Mouse (Mus musculus) layer of hippocampus, adult 6 months (tissue): ENCODE results near the gene Fcna. TPM values are rescaled to one million over a fixed set of nuclear protein-coding genes. Genes with fewer than 3 reads are reported as not detected.

Experiments used
- long read RNA-seq, 2 experiments: library from polyadenylated mRNA; unstranded; transcript quantifications; one replicate each; pipeline ENCODE4 v2.0.0; 2019 to 2020
- polyA plus RNA-seq: library from polyadenylated mRNA; unstranded; fragments of <200 nt; fragmentation: Nextera tagmentation; gene quantifications from 2 replicates; pipeline ENCODE4 v1.2.3, GENCODE M21; 2021

The Fcna gene
- polyA plus RNA-seq: 0.33 and 0.40 TPM in 2 replicates
- long read RNA-seq, experiment 1: 0 reads
- long read RNA-seq, experiment 2, partial matches to known transcripts: 0 of 1 reads
- long read RNA-seq, experiment 2, other reads (novel, unspliced or antisense): 0 of 1 reads

DNA sequence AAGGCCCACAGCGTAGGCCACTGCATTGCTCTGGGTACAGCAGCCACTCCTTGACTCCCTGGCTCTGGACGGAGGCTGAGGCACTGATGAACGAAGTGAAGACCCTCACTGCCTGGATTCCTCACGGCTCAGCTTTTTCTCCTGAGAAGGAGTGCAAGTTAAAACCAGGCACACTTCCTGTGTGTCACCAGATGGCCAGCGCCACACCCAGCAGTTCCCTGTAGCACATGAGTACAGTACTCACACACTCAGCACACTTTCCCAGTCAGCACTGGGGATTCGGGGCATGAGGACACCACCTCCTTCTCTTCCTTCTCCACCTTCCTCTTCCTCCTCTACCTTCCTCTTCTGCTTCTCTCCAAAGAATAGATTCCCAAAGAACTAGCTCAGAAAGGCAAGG, at the start of gene Fcna:
TSS of gene Fcna (minus strand) at position 220 of the 400 bp plus-strand sequence.

DNA sequence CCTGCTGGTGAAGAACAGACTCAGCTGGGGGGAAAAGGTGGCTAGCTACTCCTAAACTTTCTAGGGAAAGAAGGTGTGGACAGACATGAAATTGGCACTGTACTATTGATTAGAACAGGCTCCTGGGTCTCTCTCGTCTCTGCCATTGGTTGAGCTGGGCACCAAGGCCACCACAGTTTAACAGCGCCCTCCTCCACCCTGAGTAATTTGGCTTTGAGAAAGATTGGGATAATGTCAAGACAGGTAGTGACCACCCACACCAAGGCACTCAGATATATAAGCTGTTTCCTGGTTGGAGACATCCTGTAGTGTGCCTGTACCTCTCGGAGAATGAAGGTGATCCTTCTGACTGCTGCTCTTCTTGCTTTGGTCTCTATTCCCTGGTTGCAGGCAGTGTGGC, 48.7 kb upstream of the Fcna start, which contains the start of gene Lcn6:
TSS of gene Lcn6 (plus strand) at position 301 of the 400 bp plus-strand sequence.

DNA sequence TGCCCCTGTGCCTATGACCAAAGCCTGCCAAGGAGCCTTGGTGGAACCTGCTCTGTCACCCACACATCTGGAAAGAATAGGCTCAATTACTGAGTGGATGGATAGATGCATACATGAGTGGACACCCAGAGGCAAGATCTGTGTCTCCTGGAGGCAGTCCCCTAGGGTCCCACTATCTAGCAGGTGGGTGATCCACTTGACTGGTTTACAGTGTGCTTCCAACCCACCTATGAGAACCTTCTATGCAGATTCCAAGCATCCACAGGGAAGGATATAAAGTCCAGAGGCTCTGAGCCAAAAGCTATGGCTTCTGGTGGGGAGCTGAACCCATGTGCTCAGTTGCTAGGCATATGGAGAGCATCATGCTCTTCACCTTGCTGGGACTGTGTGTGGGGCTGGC, 29.8 kb upstream of the Fcna start, which contains the start of gene Lcn5:
TSS of gene Lcn5 (plus strand) at position 301 of the 400 bp plus-strand sequence.

DNA sequence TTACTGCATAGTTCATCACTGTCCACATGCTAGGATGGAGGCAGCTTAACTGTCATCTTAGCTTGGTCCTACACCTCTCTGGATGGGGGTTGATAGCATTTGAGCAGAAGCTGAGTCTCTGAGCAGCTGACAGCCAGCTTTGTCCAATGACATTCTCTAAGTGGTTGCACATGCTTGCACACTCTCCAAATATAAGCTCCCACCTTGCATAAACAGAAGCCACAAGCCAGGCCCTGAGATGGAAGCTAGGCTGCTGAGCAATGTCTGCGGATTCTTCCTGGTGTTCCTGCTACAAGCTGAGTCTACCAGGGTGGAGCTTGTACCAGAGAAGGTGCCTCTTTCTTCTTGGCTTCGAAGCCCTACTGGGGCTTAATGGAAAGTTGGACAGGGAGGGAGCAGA, 25.1 kb upstream of the Fcna start, which contains the start of gene Lcn8:
TSS of gene Lcn8 (plus strand) at position 219 of the 400 bp plus-strand sequence.

DNA sequence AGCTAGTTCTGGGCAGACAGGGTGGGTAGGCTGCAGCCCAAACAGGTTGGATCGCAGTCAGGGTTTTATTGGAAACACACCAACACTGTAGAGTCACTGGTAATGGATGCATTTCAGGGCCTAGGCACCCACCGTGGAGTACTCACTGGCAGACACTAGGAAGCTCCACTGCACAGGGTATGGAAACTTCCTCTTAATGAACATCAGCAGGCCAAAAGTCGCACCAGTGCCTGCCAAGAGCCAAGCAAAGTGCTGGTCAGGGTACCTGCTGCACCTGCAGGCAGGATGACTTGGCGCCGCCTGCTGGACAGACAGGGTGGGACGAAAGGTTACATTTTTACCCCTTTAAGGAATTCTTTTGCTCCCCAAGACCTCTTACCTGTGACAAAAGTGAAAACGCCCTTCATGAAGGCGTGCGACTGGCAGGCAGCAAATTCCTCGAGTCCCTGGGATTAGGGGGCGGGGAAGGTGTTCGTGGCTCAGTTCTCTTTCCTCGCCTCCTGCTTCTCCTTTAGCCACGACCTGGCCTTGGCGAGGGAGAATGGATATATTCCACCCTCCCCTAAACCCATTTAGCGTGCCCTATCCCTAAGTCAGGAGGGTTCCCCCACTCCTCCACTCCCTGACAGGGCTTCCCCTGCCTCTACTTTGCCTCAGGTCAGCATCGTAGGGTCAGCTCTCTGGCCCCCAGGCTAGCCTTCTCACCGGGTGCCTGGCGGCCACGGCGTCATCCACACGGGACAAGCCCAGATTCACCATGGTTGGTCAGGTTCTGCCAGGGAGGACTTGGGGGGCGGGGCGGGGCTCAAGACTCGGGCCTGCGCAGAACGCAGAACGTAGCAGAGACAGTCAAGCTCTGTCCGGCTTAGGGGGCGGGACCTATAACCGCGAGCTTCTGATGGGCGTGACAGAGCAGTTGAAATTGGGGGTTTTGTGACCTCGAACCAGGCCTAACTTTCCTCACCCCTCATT, 6.3 kb downstream of the Fcna start, which contains the start of gene Tmem141:
TSS of gene Tmem141 (minus strand) at position 777 of the 972 bp plus-strand sequence.

DNA sequence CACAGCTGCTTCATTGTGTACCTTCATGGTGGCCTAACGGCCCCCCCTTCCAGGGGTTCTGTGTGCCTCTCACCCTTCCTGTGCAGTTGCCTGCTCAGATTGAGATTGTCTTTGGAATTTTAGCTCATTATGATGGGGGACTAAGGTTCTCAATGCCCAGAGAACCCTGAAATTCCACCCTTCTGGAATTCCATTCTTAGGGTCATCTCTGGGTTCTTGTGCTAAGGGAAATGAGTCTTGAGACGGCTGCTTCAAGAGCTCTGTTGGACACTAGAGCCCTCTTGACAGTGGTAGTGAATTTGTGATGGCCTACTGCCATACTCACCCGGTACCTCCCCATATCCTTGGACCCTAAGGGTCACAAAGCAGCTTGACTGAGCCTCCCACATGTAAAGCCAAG, 10.3 kb downstream of the Fcna start, which contains the start of gene Ccdc183:
TSS of gene Ccdc183 (minus strand) at position 101 of the 400 bp plus-strand sequence.

DNA sequence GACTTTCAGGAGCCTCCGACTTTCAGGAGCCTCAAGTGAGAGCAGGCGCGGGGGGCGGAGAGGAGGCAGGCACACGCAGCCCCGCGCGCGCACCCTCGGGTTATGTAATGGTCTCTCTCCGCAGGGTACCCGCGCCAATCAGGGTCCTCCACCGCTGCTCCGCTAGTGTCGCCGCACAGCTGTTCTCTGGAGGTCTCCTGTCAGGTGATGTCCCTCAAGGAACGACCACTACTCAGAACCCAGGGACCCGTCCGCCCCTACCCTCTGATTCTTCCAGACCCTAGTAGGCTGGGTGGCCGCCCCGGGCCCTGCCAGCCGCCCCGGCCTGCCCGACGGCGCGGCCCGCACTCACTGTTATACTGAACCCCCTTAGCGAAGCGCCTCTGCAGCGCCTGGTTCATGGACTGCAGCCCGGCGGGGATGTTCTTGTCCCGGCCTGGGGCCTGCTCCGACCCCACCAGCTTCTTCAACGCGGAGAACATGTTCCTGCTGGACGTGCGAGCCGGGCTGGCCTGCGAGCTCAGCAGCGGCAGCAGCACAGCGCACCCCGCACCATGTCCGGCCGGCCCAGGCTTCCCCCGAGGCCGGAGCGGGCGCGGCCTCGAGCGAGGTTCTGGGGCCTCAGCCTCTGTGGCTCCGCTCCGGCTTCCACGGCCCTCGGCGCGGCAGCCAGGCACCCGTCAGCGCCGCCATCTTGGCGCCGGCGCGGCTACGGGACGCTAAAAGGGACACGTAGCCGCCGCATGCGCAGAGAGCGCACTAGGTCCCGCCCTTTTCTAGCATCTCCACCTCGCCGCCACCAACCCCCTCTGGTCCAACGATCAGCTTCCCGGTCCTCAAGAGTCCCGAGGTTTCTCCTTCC, 19.8 kb downstream of the Fcna start, which contains the start of gene Rabl6:
TSS of gene Rabl6 (minus strand) at position 761 of the 862 bp plus-strand sequence.

DNA sequence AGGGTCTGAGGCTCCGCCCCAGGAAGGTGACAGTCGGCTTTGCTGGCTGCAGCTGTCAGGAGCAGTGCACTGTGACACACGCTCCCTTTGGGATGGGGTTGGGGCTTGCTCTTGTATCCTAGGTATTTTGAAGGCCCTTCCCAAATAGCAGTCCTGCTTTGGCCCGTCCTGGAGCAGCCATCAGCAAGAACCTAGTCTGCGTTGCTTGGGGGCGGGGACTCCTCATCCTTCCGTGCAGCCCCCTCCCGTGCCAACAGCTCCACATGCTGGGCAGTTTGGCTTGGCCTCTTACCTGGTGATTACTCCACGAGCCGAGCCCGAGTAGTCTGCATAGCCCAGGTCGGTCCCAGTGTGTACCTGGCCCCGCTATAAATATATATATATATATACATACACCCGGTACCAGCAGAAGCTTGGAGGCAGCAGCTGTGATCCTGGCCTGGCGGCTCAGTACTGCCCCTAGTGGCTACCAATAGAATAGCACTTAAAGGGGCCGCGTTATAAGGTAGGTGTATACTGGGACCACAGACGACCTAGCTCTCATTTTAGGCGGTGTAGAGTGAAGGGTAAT, 46.5 kb downstream of the Fcna start, which contains the start of gene Ajm1:
TSS of gene Ajm1 (minus strand) at position 464 of the 571 bp plus-strand sequence.

Other genes starting within 250 kb of the Fcna start
- 21.4 and 46.8 TPM in 2 replicates for gene Entpd2, start 232.2 kb downstream of the Fcna start, polyA plus RNA-seq
- gene Npdc1, start 228.7 kb downstream of the Fcna start, polyA plus RNA-seq: 292 and 359 TPM in 2 replicates
- 0.06 and 0.20 TPM in 2 replicates for gene Fut7, start 204.8 kb downstream of the Fcna start, polyA plus RNA-seq
- 33.0 and 34.1 TPM in 2 replicates for gene Abca2, start 199.3 kb downstream of the Fcna start, polyA plus RNA-seq
- gene Clic3, start 171.2 kb downstream of the Fcna start, polyA plus RNA-seq: 0.70 and 9.1 TPM in 2 replicates
- 111 and 116 TPM in 2 replicates for gene Paxx, start 166.9 kb downstream of the Fcna start, polyA plus RNA-seq
- gene Ptgds, start 158.0 kb downstream of the Fcna start, polyA plus RNA-seq: 2,394 and 5,724 TPM in 2 replicates
- gene Lcn12, start 134.1 kb downstream of the Fcna start, polyA plus RNA-seq: not detected in 2 replicates
- gene Fbxw5, start 127.3 kb downstream of the Fcna start, polyA plus RNA-seq: 124 and 134 TPM in 2 replicates
- gene C8g, start 126.3 kb downstream of the Fcna start, polyA plus RNA-seq: 1.8 and 2.0 TPM in 2 replicates
- 9.9 and 10.3 TPM in 2 replicates for gene Traf2, start 81.1 kb downstream of the Fcna start, polyA plus RNA-seq
- gene Edf1, start 70.2 kb downstream of the Fcna start, polyA plus RNA-seq: 801 and 843 TPM in 2 replicates
- gene Mamdc4, start 53.2 kb downstream of the Fcna start, polyA plus RNA-seq: 25.8 and 27.1 TPM in 2 replicates
- gene Phpt1, start 52.8 kb downstream of the Fcna start, polyA plus RNA-seq: 151 and 165 TPM in 2 replicates
- gene Ajm1, start 46.3 kb downstream of the Fcna start, polyA plus RNA-seq: 13.5 and 18.7 TPM in 2 replicates
- gene Rabl6, start 19.5 kb downstream of the Fcna start, polyA plus RNA-seq: 58.2 and 69.1 TPM in 2 replicates
- 0.83 and 1.1 TPM in 2 replicates for gene Ccdc183, start 10.4 kb downstream of the Fcna start, polyA plus RNA-seq
- 44.7 and 48.2 TPM in 2 replicates for gene Tmem141, start 6.0 kb downstream of the Fcna start, polyA plus RNA-seq
- not detected in 2 replicates for gene Lcn8, start 25.1 kb upstream of the Fcna start, polyA plus RNA-seq
- gene Lcn5, start 29.9 kb upstream of the Fcna start, polyA plus RNA-seq: not detected in 2 replicates
- gene Lcn6, start 48.8 kb upstream of the Fcna start, polyA plus RNA-seq: not detected in 2 replicates
- not detected in 2 replicates for gene Lcn10, start 54.7 kb upstream of the Fcna start, polyA plus RNA-seq
- not detected in 2 replicates for gene Obp2a, start 72.0 kb upstream of the Fcna start, polyA plus RNA-seq
- gene Bmyc, start 78.7 kb upstream of the Fcna start, polyA plus RNA-seq: 212 and 245 TPM in 2 replicates
- not detected in 2 replicates for gene Obp2b, start 109.0 kb upstream of the Fcna start, polyA plus RNA-seq
- gene Lcn3, start 137.5 kb upstream of the Fcna start, polyA plus RNA-seq: not detected in 2 replicates
- gene Lcn11, start 149.0 kb upstream of the Fcna start, polyA plus RNA-seq: not detected in 2 replicates
- gene Gm13539, start 154.2 kb upstream of the Fcna start, polyA plus RNA-seq: not detected in 2 replicates
- not detected in 2 replicates for gene Glt6d1, start 187.8 kb upstream of the Fcna start, polyA plus RNA-seq
- not detected in 2 replicates for gene Lcn9, start 195.1 kb upstream of the Fcna start, polyA plus RNA-seq
- 0.10 TPM in 1 of 2 replicates, not detected in the other for gene Sohlh1, start 219.2 kb upstream of the Fcna start, polyA plus RNA-seq
- gene Kcnt1, start 235.7 kb upstream of the Fcna start, polyA plus RNA-seq: 6.0 and 6.2 TPM in 2 replicates